Mouse (Mus musculus) thymus, postnatal 10 days (tissue): Measurements from ENCODE around the gene Speer2.

ENCODE experiments used
- DNase-seq, 2 experiments: peaks; one replicate each; pipeline ENCODE4 v3.0.0; 2021; ENCODE audit warnings: low spot score in 2 of 2

Gene Speer2

GRCm38 (mm10) chr16:69863644-69864043 is at the start of gene Speer2:
Speer2 (minus strand) TSS chr16:69863744.
- no peak for DNase-seq

- DNase-seq = no peak
Measured at GRCm38 (mm10) chr16:69904303-69904702, 40.8 kb upstream of the Speer2 start.

GRCm38 (mm10) chr16:69880712-69881111 is 17.2 kb upstream of the Speer2 start:
- no peak for DNase-seq

- no peak for DNase-seq
Measured at GRCm38 (mm10) chr16:69836628-69837027, 26.9 kb downstream of the Speer2 start.

- DNase-seq = no peak
Measured at GRCm38 (mm10) chr16:69813652-69814051, 49.9 kb downstream of the Speer2 start.
